Mouse (Mus musculus) kidney, adult 9 months (tissue): Measurements from ENCODE around the gene Bahcc1.

Experiments used
- DNase-seq: peaks from one replicate; pipeline ENCODE4 v3.0.0; 2022

The Bahcc1 gene

DNA sequence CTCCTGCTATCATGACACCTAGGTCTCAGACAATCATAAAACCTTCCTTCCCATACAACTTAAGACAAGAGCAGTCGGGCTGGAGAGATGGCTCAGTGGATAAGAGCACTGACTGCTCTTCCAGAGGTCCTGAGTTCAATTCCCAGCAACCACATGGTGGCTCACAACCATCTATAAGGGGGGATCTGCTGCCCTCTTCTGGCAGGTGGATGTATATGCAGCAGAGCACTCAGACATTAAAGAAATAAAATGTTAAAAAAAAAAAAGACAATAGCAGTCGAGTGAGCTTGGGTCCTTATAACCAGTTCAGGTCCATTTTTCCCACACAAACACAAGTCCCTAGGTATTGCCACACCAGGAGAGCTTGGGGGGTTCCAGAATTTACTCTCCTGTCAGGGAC, 23.9 kb upstream of the Bahcc1 start:
- no peak for DNase-seq

DNA sequence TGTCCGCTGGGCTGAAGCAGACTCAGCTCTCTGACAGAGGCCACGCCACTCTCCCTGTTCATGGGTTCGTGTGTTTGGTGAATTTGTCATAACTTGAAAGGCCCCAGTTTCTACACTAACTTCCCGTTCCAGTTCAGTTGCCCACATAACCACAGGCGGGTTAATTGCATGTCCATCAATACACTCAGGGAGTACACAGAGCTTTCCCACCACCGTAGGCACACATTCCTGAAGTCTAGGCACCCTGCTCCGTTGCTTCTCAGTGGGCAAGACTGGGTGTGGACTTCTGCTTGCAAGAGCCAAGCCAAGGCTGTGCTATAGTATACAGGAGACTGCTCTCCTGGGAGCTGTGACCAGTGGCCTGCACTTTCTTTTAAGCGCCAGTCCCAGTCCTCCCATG, 23.3 kb upstream of the Bahcc1 start:
- DNase-seq = no peak

DNA sequence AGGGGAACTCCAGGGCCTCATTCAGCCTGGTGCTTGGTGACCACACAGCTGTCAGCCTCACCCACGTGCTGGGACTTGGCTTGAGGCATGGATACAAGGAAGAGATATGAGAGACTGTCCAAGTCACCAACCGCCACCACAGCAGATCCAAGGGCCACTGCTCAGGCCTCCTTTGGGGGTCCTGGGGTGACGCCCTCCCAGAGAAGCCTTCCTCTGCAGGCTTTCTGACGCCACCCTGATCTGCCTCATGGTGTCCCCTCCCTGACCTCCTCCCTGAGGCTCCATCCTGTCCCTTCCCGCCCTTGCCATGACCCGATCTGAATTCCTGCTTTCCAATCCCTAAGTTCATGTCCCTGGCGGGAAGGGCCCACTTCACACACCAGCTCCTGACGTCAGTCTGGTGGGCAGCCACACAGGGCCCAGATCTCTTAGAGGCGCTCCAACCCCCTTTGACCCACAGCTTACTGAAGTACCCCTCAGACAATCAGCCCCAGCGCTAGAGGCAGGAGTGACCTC, 17.0 kb upstream of the Bahcc1 start:
- DNase-seq = peak; percentile 44

DNA sequence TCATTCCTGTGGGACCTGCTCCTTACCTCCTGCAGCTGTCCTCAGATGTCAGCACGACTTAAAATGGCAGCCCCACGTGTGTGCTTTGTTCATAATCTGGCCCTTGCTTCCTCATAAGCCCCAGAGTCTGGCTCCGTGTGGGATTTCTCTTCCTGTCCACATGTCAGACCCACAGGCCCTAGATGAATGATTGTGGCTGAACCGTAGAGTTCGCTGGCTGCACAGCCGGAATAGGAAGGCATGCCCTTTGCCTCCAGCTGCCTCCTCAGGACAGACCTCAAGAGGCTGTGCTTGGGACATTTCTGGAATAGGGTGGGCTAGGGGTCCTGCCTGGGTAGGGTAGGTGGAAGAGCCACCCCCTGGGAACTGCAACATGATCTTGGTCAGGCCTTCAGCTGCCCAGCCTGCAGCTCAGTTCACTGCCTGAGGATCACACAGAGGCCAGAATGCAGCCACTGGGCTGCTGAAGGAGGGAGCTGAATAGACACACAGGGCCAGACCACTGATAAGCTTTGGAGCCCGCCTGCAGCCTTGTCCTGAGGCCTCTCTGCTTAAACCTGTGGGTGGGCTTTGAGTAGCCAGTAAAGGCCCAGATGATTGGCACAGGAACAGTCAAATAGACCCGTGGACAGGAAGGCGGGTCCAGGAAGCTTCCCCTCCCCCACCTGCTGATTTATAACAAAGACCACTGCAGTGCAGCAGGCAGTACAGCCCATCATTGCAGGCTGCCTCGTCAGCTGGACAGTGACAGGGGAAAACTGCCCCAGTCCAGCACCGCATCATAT, 16.0 kb upstream of the Bahcc1 start:
- peak; percentile 49 for DNase-seq

DNA sequence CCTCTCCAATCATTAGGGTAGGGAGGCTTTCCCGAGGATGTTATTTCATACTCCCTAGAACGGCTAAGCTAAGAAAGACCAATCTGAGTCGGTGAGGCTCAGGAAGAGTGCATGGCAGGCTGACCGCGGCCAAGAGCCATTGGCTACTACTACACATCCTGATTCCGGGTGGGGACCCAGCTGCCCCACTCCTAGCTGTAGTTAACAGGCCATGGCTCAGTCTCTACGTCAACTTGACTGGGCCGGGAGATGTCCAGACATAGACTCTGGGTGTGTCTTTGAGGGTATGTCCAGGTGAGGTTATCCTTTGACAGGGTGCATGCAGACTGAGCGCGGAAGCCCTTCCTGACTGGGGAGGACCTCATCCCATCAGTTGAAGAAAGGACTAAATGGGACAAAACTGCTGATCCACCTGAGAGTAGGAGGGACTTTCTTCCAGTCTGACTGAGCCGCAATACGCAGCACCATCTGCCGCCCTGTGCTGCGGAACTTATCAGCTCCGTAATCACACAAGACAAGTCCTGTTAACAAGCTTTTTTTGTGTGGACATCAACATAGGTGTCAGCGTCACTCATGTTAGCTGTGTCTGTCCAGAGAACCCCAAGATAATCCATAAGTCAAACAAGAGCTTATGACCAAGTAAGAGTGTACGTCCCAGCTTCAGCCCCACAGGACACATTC, 14.4 kb upstream of the Bahcc1 start:
- no peak for DNase-seq

DNA sequence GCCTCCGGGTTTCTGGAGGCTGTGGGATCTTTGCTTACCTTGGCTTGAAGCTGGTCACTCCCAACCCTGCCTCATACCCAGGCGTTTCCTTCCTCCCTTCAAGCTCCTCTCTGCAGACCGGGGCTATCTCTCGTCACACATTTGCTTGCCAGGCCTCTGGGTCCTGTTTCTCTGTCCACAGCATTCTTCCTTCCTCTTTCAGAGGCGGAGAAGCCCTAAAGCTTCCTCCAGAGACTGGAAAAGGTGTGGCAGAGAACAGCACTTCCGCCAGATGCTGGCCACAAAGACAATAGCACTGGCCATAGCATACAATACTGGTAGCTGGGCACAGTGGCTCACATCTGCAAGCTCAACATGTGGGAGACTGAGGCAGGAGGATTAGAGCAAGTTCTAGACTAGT, 13.8 kb upstream of the Bahcc1 start:
- peak; percentile 56 for DNase-seq

DNA sequence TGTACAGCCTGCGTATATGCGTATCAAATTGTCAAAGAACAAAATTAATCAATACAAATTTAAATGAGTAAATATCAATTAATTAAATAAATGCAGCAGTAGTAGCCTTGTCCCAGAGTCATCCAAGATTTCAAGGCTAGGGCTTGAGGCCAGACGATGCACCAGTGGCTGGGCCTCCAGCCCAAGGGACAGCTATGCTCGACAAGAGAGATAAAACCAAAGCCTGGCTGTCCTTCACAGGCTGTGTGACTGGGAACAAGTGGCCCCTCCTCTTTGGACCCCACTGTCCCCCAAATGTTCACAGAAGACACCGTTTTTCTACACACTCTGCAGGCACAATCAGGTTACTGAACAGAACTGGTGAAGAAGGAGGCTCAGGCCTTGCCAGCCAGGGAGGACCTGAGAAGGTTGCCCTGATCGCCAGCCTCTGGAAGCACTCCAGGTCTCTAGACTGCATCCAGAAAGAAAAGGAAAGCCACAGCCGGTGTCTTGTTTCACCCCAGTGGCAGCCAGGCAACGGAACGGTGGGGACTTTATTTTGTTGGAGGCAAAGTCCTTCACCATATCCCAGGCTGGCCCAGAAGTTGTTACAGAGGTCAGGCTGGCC, 12.7 kb upstream of the Bahcc1 start:
- peak; percentile 73 for DNase-seq

DNA sequence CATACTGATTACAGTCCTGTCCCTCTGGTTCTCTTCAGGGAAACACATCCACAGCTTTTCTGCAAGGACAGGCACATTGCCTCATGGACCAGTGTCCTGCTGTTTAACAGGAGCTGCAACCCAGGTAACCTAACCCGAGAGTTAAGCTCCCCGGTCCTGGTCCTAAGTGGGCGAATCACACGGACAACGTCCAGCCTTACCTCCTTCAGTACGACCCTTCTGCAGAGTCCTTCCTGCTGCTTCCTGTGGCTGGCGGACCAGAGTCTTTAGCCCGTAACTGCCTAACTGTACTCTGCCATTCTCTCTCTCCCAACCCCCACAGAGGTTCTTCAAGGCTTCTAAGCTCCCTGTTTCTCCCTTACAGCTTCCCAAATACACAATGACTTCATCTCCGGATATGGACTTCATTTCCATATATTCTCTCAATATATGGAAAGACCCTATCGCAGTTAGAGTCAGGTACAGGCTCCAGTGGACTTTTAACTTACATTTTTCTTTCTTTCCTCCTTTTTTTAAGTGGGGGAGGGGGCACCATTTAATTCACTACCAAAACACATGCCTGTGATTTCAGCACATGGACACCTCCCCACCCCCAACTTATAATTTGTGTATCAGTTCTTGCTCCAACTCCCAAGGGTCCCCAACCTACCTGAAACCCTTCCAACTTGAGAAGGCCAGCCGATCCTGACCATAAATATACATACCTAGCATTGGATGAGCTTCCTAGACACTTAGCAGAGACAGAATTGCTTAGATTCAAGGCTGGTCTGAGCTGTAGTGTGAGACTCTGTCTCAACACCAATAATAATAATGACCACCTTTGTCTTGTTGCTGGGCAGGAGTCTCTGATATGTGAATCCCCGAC, 11.6 kb upstream of the Bahcc1 start:
- DNase-seq = no peak

DNA sequence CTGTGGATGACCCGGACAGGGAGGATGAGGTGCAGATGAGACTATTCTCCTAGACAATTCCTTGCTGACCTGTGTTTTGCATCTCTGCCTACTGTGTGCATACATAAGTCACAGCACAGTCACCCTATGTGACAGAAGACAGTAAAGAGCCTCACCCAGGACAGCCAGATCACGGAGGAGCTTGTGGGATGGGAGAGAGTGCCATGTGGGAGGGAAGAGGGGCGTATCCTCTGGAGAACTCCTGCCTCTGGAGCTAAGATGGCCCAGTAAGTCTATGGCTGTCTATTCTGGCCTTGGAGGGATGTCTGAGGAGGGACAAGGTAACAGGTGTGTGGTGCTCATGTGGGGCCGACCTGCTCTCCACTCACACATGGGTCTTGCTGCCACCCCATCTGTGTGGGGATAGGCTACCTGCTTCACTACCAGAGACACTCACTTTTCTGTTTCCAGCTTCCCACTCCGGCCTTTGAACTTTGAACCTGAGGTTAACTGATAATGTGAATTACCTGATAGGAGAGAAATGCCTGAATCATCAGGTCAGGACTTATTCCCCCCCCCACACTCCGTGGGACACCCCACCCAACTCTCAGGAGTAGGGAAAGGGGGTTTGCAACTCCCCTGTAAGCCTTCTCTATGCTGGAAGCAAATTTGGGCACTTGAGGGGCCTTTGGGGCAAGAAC, 10.2 kb upstream of the Bahcc1 start:
- DNase-seq = peak; percentile 31

DNA sequence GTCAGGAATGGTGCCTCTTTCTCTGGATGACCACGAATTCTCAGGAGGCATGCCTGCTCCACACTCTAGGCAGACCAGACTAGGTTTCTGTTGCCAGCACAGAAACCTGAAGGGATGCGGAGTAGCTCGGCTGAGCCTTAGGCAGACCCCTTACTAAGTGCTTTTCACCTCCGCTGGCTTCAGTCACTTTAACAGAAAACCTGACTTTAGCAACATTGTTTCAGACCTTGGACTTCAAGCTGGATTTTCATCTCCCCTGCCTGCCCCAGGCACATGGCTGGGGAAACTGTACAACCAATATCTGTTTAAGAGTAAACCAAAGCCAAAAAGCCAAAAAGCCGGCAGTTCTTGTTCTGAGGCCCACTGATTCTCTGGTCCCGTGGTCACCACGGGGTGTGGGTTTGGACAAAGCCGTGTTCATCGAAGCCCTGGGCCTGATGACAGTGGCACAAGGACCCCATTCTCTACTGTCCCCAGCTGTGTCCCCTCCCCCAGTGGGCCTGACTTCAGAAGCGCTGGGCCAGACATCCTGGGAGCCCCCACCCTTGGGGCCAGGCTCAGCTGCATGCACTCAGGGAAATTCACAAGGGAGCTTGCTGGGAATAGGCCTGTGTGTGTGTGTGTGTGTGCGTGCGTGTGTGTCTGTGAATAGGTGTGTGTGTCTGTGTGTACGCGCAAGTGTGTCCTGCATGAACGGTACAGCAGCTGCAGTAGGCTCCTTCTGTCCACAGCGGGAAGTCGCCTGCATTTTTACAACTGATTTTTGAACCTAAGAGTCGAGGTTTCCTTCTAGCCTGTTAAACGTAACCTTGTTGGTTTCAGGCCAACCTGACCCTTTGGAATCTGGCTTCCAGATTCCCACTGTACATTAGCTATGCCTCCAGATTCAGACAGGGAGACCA, 8.9 kb upstream of the Bahcc1 start:
- DNase-seq = peak; percentile 86

DNA sequence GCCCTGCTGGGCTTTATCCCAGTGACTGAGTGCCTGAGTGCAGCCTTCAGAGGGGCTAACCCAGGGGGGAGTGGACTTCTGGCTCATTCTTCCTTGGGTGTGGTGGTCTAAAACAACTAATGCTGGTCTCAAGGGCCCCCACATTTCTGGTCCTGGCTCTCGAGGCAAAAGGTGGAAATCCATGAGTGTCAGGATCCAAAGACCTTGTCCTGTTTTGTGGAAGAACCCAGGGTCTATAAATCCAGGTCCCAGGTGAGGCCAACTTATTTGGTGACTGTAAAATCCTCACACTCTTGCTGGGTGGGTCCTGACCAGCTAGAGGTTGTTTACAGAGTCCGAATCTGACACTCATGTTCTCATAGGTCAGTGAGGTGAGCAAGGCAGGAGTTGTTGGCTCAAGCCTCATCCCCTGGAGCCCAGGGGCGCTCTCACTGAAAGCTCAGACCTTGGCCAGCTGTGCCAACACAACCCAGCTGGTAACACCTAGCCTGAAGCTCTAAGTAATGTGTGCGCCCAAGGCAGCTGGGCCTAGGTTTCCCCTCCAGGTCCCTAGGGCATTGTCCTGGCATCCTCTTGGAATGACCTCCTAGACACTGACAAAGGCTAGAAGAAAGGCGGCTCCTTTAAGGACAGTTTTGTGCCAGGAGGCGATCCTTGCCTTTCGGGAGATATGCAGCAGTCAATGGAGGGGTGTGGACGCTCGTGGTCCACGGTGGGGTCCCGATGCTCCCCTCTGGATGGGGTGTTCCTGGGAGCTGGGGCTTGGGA, 8.1 kb upstream of the Bahcc1 start:
- peak; percentile 72 for DNase-seq

DNA sequence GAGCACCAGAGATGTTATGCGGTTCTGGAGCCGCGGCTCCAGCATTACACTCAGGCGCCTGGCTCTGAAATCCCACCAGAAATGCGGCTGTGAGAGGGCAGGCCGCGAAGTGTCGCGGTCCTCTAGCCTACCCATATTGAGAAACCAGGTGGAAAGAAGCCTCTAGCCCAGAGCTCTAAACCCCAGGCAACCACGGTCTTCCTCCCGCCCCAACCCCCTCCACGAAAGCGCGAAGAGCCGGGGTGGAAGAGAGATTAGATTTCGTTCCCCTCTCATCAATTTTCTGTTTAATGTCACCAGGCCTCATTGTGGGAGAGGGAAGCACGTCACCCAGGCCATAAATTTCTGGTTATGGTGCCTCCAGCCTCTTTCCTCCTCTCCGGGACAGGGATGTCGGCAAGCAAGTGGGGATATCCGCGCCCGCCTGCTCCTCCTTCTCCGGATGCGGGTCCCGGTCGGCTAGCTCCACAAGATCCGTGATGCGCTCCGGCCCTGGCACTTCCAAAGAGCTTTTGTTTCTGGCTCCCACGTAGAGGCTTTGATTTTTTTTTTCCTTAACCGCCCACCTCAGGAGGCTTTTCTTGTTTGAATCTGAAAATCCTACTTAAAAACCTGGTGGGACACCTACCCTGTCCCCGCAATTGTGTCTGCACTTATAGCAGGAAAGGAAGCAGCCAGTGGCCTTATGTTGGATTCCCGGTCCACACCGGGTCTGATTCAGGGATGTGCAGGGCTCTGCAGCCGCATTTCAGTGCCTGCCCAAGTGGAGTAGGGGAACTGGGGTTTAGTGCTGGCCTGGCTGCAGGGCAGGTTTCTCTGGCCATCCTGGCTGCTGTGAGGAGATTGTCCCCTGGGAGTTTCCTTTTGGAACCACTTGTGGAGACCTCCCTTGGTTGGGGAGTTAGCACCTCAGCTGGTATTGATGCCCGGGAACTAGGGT, 7.2 kb upstream of the Bahcc1 start:
- DNase-seq = no peak

DNA sequence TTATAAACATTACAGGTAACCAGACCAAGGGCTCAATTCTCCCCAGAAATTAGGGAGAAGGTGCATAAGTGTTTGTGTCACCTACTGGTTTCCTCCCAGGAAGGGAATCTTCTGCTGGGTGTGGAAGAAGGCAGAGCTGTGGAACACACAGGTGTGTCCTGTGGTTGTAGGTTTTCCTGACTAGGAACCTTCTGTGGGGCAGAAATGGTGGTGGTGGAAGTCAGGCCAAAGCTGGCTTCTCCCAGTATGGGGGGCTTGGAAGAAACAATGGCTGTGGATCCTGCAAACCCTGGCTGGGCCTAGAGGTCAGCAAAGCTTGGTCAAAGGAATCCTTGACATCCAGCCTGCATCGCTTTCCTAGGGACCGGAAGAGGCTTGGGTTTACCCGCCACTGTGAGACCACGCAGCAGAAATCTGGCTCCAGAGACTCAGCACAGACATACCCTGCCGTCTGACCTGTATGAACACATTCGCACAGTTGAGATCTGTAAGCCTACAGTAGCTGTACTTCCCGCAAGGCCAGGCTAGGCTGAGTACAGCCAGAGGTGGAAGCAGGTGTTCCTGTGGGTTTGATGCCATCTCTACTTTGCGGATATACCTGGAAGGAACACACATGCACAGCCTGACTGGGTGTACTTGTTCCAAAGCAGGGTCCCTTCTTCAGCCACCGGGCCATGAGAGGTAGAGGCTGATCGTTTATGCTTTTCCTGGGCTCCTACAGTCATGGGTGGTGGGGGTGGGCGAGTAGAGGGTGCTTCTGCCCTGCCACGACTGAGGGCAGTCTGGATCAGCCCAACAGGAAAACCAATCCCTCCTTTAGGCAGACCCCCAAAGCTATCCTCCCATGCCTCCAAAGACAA, 6.1 kb upstream of the Bahcc1 start:
- no peak for DNase-seq

DNA sequence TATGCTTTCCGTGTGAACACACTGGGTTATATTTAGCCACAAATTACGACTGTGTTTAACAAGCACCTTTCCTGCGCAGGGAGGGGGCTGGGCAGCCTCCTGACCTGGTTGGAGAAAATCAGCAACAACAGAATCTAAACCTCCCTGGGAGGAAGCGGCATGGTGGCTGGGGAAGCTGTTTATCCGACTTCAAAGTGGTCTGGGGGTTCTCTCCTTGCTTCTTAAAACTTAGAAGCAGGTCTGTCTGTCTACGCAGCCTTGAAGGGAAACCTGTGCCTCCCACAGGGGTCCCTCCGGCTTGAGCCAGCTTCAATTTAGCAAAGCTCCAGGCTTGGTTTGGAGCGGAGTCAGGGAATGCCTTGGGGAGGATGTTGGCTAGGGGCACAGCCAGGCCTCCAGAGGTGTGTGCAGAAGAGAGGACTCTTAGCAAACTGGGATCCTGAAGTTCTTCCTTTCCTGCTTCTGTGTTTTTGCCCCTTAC, 5.1 kb upstream of the Bahcc1 start:
- DNase-seq = no peak

DNA sequence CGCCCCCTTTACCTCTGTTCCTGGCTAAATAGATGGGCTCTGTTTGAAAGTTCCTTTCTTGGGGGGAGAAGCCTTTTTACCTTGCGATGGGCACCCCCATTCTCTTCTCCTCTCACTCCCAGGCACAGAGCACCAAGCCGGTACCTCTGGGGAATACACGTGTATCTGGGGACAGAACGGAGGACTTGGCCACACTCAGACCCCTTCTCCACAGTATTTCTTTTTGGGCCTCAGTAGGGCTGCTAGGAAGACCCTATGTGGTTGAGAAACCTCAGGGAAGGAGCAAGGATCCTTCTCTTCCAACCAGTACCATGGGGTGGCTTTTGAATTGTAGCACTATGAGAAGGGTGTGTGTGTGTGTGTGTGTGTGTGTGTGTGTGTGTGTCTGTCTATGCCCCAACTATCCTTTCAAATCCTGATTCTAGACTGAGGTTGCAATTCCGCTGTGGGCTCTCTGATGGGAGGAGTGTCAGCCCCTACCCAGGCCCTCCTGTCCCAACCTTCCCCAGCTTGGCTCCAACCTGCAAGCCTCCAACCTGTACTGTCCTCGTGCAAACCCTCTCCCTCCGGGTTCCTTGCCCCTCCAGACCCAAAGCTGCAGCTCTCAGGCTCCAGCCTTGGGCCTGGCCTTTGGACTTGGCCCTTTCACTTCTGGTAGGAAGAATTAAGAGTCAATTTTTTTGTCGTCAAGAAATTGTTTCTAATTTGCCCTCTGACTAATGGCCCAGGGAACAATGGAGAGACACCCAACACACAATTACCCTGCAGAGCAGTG, 4.4 kb upstream of the Bahcc1 start:
- DNase-seq = peak; percentile 73

DNA sequence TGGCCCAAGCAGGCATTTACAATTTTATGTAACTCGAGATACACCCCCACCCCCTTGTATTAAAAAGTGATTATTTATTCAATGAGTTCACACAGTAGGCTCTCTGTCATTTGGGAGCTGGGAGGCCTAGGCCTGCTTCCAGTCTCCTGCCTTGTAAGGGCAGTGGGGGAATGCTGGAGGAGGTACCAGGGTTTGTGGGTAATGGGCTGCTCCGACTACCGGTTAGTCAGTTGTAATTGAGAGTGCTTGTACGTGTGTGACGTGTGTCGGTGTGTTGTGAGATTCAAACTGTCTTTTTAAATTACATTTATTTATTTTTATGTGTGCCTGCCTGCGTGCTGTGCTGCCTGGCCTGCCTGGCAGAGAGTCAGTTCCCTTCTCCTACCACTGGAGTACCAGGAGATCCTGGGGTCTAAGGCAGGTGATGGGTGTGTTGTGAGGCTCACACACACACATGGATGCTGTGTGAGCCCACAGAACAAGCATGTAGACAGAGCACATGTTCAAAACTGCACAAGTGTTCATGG, 3.8 kb upstream of the Bahcc1 start:
- no peak for DNase-seq
